Mouse (Mus musculus) heart, adult 18-20 months (tissue): ENCODE data around the gene H2-M10.2. TPM values are rescaled to one million over a fixed set of nuclear protein-coding genes. Genes with fewer than 3 reads are reported as not detected.

ENCODE experiments used
- DNase-seq, 2 experiments: peaks; one replicate each; pipeline ENCODE4 v3.0.0; 2021 to 2022; ENCODE audit warnings: mixed read lengths in 1 of 2
- long read RNA-seq, 2 experiments: library from polyadenylated mRNA; stranded (forward); transcript quantifications; one replicate each; pipeline ENCODE4 v2.0.0; 2021
- total RNA-seq, 2 experiments: library from RNA; stranded (reverse); gene quantifications; 2 replicates each; pipeline ENCODE4 v1.2.3; 2021

Gene H2-M10.2
- not detected for total RNA-seq
- long read RNA-seq, experiment 1, result 0 reads
- long read RNA-seq, experiment 2, result 0 reads

DNA sequence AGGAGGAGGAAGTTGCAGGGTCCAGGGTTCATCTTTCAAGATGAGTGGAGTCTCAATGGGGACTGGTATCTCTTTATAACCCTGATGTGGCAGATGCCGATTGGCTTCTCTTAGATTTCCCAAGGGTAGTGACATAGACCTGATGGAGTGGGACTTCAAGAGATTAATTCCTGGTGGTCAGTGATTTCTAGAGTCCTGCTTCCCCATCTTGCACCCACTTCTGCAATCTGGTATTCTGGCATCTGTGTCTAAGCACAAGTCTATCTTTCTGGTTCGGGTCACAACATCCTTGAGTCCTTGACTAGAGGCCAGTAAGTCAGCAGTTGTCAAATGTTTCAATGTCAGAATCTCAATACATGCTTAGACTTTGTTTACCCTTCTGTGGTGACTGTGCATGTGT is at the start of gene H2-M10.2:
H2-M10.2 (minus strand) TSS at position 101 of the 400 bp plus-strand sequence.
- no peak for DNase-seq

DNA sequence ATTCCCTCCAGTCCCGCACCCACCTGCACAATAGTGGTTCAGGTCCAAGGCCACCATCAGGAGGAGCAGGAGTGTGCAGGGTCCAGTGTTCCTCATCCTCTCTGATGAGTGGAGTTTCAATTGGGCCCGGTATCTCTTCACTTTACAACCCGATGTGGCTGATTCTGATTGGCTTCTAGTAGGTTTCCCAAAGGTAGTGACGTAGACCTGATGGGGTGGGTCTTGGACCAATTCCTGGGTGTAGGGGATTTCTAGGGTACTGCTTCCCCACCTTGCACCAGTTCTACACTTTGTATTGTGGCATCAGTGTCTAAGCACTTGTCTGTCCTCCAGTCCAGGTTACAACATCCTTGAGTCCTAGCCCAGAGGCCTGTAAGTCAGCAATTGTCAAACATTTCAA is 39.8 kb upstream of the H2-M10.2 start, which contains the start of gene H2-M10.1:
H2-M10.1 (minus strand) TSS at position 101 of the 400 bp plus-strand sequence.
- DNase-seq, result no peak

DNA sequence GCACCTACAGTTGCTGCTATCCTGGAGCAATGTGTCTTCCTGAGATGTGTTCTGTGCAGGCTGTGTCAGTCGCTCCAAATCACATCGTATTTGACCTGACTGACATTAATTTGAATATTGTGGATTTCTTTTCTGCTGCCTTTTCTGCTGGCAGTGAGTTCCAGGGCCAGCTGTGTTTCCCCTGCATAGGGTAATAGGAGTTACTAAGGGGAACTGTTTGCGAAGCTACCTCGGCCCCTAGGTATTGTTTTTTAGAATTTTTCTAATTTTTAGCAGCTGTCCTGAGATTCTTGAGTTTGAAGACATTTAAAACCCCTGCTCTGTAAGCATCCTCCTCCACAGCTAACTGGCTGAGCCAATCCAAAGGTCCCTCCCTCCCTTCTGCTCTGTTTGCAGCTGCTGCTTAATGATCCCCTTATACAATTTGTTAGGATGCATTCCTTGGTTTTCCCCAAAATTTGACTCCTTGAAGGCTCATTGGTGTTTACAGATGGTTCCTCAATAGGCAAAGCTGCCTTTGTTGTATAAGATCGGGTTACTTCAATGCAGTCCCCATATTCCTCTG is 29.5 kb upstream of the H2-M10.2 start:
- DNase-seq, result no peak

DNA sequence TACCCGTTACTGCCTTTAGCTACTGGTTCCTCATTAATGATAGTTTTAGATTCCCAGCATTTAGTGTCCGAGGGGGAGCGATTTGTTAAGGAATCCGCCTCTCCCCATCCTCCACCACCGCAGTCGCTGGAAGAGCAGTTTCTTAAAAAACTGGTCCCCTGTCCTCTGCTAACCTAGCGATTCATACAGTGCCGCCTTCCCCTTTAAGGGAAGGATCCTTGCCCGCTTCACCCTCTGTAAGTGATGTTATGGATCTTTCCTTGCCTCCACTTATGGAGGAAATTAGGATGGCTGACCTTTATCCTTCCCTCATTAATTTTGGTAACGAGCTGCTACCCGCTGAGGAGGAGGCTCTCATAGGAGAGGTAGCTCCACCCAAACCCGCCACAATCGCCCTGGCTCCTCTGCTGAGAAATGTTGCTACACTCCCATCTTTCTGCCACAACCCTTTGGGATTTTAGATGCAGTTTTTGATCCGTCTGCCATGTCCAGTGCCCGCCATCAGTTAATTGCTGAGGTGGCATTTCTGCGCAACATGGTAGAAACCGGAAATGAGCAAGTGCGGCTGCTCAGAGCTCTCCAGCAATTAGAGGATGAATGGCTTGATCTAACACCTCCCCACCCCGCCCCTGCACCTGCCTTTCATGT is 28.9 kb upstream of the H2-M10.2 start:
- DNase-seq, result peak; percentile 49

DNA sequence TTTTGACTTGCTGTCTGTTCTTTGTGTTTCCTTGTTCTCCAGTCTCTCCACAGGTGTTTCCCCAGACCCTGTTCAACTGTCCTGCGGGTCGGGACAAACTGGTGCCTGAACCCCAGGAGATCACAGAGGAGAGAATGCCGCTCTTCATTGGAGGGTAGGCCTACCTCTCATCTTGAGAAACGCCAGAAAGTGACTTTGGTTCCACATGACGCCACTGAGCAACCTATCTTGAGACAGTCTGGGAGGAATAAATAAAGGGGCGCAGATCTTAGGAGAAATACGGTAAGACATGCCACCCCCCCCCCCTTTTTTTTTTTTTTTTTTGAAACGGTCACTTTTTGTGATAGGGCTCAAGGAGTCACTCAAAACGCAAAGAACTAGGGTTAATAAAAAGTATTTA is 28.2 kb upstream of the H2-M10.2 start:
- DNase-seq, result peak in 1 of 2 experiments; percentile 14

DNA sequence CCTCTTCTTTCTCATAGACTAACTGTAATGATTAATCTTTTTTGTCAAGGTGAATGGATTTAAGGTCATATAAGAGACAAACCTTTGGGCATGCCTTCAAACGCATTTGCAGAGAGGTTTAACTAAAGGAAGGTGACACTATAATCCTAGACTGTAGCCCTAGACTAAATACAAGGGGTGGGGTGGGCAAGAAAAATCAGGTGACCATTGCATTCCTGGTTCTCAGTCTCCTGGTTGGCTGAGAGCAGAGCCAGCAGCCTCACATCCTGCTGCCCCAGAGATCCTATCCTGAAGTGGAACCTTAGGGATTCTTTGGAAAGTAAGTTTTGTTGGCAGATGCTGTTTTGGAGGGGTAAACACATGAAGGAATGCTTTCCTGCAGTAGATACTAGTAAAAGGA is 23.0 kb upstream of the H2-M10.2 start:
- no peak for DNase-seq

DNA sequence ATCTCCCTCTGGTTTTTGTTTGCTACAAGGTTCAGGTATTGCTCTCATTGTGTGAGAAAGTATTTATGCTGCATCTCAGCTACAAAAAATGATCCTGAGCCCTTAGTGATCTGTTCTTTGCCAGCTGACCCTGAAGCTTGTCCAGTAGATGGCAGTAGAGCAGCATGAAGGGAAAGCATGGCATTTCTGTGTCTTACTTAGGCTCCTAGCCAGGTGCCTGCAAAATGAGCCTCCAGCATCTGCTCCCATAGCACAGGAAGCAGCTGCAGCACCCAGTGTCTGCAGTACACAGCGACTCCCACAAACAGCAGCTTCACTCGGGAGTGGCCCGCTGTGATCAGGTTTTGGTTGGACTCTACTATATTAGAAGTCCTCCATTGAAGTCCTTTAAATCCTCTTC is 22.6 kb upstream of the H2-M10.2 start:
- peak; percentile 62 to 79 for DNase-seq

DNA sequence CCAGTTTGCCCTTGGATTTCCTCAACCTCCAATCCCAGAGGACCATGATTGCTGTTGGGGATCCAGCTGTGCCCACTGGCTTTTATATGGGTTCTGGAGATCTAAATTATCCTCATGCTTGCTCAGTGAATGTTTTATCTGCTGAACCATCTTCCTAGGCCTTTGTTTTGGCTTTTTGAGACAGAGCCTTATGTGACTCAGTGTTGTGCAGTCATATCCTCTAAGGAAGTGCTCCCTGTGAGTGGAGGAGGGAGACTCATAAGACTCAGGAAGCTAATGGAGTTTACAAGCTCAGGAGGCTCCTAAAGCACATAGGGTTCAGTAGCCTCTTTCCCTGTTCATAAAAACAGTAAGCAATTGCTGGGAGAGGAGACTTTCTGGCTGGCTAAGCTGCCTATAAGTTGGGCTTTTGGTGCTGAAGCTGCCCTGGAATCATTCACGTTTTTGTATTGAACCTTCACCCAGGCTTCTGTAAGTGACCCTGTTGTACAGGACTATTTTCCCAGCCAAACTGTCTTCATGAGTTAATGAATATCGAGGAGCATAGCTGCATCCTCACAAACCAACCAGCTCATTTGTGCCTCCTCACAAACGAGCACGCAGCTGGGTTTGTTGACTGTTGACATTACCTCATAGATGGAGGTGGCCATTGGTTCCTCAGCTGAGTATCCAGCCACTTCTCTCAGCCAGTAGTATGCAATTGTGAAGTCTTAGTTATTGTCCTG is 4.6 kb downstream of the H2-M10.2 start:
- no peak for DNase-seq

DNA sequence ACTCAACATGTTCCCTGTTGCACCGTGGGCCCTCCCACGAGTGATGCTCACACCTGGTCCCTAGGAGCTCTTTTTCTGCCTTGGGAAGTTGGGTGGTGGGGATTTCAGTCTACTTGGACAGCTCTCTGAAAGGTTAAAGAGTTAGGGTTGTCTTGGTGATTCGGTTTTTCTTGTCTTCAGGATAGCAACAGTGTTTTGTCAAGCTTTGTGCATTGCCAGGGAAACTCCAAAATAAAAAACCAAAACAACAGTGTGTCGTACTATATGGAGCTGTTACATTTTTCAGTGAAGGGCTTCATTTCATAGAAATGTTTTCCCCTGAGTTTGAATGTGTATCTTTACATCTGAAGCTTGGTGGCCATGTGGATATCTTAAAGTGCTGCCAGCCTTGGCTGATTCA is 11.5 kb downstream of the H2-M10.2 start:
- no peak for DNase-seq

DNA sequence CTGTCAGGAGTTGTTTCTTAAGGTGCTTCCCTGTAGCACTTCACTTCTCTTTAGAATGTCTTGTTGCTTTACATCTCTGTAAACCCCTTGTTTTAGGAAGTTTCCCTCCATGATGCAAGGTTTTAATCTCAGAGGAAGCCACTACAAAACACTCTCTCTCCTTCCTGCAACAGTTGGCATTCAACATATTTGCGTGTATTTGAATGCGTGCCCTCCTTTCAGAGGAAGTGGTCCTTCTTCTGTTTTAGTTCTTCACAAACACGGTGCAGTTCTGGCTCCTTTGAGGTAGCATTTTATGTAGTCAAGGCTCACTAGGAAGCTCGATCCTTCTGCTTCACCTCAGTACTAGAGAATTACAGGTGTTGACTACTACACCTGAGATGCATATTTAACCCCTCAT is 12.5 kb downstream of the H2-M10.2 start:
- no peak for DNase-seq

DNA sequence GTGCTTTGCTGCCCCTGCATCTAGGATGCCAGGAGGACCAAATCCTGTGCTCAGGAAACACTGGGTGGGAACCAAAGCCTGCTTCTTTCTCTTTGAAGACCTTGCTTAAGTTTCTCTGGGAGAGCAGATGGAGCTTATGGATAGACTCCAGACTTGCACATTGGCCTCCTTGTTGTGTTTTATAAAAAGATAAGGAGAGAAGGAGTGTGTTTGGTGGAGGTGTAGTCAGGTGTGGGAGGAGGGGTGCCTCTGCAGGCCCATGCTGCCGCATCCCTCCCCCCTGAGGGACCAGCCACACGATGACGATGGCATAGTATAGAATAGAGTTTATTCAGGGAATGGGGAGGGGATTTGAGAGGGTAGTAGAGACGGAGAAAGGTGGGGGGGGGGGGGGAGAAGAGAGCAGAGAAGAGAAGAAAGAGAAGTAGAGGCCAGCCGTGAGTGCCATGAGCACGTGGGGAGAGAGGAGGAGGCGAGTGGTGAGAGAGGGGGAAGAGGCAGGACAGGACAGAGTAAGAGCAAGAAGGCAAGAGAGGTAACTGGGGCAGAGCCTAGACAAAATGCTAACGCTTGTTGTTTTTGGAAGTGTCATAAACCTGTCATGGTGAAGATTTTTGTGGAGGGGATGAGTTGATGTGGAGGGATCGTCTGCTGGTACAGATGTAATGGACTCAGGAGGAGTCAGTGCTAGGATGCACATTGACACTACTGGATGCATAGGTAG is 13.5 kb downstream of the H2-M10.2 start:
- DNase-seq, result no peak

DNA sequence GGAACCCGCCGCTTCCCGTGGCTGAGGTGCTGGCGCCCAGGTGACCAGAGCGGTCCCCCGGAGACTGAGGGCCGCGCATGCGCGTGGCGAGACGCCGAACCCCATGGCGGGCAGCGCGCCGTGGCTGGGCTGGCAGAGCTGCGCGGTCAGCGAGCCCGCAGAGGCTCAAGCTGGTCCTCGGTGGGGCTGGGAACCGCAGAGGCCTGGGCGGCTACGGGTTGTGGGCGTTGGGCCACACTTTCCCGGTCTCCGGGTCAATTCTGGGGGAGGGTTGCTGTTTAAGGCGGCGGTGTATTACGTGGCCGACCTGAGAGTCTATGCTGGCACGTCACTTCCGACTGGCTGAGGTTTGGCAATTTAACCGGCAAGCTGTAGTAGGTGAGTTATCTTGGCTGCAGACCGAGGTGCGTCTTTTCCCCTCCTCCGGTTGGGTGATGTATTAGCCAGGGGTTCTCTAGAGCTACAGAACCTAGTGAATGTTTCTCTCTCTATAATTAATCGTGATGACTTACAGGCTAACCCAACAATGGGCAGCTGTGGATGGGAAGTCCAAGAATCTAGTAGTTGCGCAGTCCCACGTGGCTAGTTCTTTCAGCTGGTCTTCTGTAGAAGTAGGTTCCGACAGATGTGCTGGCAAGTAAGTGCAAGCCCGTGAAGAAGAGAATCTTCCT is 14.6 kb downstream of the H2-M10.2 start, which contains the start of gene Trim39:
Trim39 (minus strand) TSS at position 662 of the 671 bp plus-strand sequence.
- DNase-seq, result peak; percentile 86 to 91

DNA sequence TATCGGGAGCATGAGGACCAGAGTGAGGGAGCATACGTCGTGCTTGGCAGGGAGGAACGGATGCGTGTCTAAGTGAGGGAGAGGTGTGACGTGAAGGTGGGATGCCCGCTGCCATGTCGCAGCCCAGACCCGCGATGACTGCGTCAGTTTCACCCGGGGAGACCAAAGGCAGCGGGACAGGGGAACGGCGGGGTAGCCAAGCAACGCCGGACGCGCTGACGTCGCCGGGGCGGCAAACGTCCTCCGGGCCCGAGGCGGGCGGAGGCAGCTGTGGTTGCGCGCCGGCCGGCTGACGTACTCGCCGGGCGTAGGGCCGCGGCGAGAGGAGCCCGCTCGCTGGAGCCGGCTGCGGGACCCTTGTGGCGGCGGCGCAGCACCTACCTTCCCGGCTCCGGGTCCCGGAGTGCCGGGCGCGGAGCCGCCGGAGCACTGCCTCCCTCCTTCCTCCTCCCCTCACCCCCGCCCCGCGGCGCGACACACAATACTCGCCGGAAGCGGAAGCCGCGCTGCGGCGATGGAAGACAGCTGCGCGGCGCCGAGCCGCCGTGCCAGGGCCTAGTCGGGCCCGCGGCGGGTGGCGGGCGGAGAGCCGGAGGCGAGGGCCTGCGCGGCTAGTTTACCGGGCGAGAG is 15.2 kb downstream of the H2-M10.2 start:
- peak; percentile 93 to 94 for DNase-seq

DNA sequence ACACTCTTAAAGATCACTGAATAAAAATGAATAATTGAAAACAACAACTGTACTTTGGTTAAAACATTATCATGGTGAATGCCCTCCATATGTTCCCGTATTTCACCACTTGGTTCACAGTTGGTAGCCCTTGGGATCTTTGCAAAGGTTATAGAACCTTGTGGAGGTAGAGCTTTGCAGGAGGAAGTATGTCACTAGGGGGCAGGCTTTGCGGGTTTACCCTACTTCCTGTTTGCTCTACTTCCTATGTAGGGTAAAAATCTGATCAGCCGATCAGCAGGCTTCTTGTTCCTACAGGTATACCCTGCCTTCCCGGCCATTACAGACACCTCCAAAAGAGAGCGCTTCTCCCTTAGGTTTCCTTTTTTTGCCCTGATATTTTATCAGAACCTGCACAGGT is 20.5 kb downstream of the H2-M10.2 start:
- DNase-seq, result peak in 1 of 2 experiments; percentile 15

DNA sequence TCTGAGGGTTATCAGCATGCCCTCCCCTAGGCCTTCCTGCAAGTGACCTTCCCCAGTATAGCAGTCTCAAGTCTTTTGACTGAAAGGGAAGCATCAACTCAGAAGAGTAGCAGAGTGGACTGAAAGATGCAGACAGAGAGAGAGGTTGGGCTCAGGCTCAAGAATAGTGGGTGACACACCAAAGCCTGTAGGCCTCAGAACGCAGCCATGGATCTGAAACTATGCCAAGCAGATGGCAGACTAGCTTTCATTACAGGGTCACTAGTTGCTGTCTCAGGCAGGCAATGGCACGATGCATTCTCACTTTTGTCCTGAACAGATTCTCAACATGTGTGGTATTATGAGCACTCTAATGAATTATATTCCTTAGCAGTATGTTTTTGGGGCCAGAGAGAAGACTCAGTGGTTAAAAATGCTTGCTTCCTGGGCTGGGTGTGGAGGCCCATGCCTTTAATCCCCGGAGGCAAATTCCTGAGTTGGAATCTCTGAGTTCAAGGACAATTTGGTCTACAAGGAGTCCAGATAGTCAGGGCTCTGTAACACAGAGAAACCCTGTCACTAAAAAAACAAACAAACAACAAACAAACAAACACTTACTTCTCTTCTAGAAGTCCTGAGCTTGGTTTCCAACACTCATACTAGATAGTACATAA is 21.9 kb downstream of the H2-M10.2 start:
- no peak for DNase-seq

DNA sequence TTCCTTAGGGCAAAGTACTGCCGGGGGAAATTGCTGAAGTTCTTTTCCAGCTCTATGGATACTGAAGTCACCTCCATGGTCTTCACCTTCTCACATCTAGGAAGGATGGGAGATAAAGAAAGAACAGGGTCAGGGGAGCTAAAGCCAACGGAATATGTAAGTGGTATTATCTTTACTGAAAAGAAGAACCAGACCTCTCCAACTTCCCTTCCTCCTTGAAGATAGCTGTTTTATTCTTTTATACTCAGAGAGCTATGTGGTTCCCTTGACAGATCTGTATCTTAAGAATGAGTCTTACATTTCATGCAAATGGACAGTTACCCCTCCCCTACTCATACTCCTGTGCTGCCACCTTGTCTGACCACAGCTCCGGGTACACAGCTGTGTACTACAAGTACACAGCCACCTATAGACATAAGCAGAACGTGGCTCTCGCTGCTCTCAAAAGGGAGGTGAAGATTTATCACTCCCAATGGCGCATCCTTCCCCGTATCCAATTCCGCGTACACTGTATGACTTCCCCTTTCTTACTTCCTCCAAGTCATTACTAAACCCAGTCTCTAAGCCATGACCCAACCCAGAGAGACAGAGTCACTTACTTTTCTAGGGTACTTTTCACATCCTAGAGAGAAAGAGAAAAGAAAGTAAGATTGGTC is 24.7 kb downstream of the H2-M10.2 start:
- DNase-seq, result no peak

DNA sequence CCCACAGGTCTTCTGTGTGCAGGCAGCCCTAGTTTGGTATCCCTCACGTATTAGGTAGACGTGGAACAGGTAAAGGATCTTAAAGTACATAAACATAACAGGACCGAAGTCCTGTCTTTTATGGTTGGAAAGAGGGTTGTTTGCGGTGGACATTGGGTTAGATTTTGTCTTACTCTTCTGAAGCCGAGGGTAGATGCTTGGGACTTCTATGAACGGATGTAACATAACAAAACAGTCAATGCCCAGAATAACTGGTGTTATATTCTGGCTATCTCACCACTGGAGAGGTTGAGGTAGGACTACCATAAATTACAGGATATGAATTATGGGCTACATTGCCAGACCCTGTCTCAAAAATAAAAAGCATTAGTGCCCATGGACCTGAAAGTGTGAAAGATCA is 28.3 kb downstream of the H2-M10.2 start, which contains the start of gene Rpp21:
Rpp21 (minus strand) TSS at position 101 of the 400 bp plus-strand sequence.
- no peak for DNase-seq

DNA sequence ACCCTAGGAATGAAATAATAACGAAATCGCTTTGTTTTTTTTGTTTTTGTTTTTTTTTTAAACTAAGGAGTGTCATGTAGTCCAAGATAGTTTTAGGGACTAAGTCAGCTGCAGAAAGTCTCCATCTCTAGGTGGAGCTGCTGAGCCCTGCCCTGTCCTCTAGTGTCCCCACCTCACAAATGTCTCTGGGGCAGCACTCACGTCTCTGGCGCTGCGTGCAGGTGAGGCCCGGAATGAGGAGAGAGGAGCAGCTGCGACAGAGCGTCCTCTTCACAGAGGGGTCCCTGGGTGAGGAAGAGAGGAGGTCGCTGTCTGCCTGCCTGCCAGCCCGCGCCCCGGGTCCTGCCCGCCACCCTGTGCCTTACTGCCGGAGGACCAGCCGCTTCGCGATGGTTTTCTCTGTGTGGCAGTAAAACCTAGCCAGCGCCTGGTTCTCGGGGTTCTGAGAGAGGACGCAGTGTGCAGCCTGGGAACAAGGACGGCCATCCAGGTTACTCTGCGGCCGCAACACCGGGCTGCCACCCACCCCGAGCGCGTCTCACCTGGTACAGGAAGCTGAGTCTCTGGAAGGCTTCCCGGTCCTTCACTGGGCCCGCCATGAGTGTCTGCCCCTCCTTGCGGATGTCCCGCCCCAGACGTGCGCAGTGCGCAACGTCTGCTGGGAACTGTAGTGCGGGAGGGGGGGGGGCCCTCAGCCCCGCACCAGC is 28.9 kb downstream of the H2-M10.2 start:
- peak; percentile 88 to 89 for DNase-seq

DNA sequence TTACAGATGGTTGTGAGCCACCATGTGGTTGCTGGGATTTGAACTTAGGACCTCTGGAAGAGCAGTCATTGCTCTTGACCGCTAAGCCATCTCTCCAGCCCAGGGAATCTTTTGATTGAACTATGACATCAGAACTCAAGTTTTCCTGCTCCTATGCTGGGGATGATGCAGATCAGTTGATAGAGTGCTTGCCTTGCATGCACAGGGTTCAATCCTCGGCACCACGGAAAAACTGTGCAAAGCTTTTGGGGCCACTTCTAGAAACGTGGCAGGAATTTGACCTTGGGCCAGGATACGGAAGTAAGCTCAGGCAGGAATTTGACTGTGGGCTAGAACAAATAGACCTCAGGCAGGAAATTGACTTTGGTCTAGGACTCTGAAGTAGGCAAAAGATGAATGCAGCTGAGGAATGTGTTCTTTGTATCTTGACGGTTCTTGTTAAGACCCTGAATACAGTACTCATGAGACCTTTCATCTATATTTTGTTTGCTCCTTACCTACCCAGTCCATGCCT is 33.1 kb downstream of the H2-M10.2 start:
- DNase-seq, result no peak
